Mouse (Mus musculus) liver, embryonic 14 days (tissue): ENCODE measurements around the gene Plekhb1. TPM values are rescaled to one million over a fixed set of nuclear protein-coding genes. Genes with fewer than 3 reads are reported as not detected.

Experiments used
- polyA plus RNA-seq: library from polyadenylated mRNA; depleted of rRNA; stranded (reverse); fragments of >200 nt; gene quantifications from 2 replicates; pipeline ENCODE4 v1.2.3, GENCODE M21; 2012; rRNA removed

Plekhb1 gene
- 0.28 and 0.46 TPM in 2 replicates for polyA plus RNA-seq

GRCm38 (mm10) chr7:100662231-100662630, at the start of gene Plekhb1:
TSS of gene Plekhb1 (minus strand) at chr7:100662414.

GRCm38 (mm10) chr7:100706143-100706841, 44.1 kb upstream of the Plekhb1 start, which contains the start of gene Fam168a:
TSS of gene Fam168a (plus strand) at chr7:100706635.

GRCm38 (mm10) chr7:100608130-100608741, 54.0 kb downstream of the Plekhb1 start, which contains the start of gene Mrpl48:
TSS of gene Mrpl48 (minus strand) at chr7:100608301.

GRCm38 (mm10) chr7:100607214-100608129, 54.7 kb downstream of the Plekhb1 start, which contains the start of gene Rab6a:
TSS of gene Rab6a (plus strand) at chr7:100607410.

Other genes starting within 250 kb of the Plekhb1 start
- 0.02 TPM in 1 of 2 replicates, not detected in the other for gene Ucp3, start 189.4 kb downstream of the Plekhb1 start, polyA plus RNA-seq
- 267 and 321 TPM in 2 replicates for gene Ucp2, start 169.1 kb downstream of the Plekhb1 start, polyA plus RNA-seq
- 0.50 and 0.53 TPM in 2 replicates for gene Dnajb13, start 147.5 kb downstream of the Plekhb1 start, polyA plus RNA-seq
- gene Coa4, start 125.3 kb downstream of the Plekhb1 start, polyA plus RNA-seq, result 8.6 and 10.2 TPM in 2 replicates
- 25.8 and 28.6 TPM in 2 replicates for gene Rab6a, start 55.0 kb downstream of the Plekhb1 start, polyA plus RNA-seq
- 22.2 and 24.7 TPM in 2 replicates for gene Mrpl48, start 54.1 kb downstream of the Plekhb1 start, polyA plus RNA-seq
- 3.7 and 3.8 TPM in 2 replicates for gene Fam168a, start 44.2 kb upstream of the Plekhb1 start, polyA plus RNA-seq
- gene Relt, start 201.0 kb upstream of the Plekhb1 start, polyA plus RNA-seq, result 14.9 and 17.3 TPM in 2 replicates